Mouse (Mus musculus): ENCODE data around the gene Vps51. TPM values are rescaled to one million over a fixed set of nuclear protein-coding genes. Genes with fewer than 3 reads are reported as not detected.

Vps51 gene
- polyA plus RNA-seq, 1 experiment from 2014 or later, result 66.7 TPM

- H3K9ac ChIP-seq (replicated peaks; ENCODE audit: low read depth, low read length), result no peak overlapping the region
- no peak overlapping the region for H3K4me2 ChIP-seq (replicated peaks; ENCODE audit: low read depth, low read length)
- no peak overlapping the region for H3K4me3 ChIP-seq (ENCODE audit: low read depth, low read length)
- H3K9me3 ChIP-seq (ENCODE audit: control insufficient read depth, low read depth, low read length), result no peaks in the 10 kb centered on the region
- H3K27ac ChIP-seq (ENCODE audit: low read length), result no peak overlapping the region
- WGBS, result 92% methylated on average over 31 of the region's 31 CpGs
- ATAC-seq (ENCODE audit: insufficient number of reproducible peaks, insufficient read depth, low FRiP score, low read depth), result no peak
- peaks cover 8% of the 10 kb centered on the region; the same call in 1 of the 2 replicates for H3K4me1 ChIP-seq (ENCODE audit: control insufficient read depth, insufficient read depth, low read length)
- H3K27me3 ChIP-seq (ENCODE audit: control insufficient read depth, insufficient read depth, low read length), result no peaks in the 10 kb centered on the region
- H3K36me3 ChIP-seq (ENCODE audit: control insufficient read depth, insufficient read depth, low read length), result peaks cover 25% of the 10 kb centered on the region
These were observed 6.3 kb downstream of the Vps51 start for GRCm38 (mm10) chr19:6070571-6071250.

- H3K9me3 ChIP-seq (ENCODE audit: control insufficient read depth, low read depth, low read length), result no peaks in the 10 kb centered on the region
- H3K4me3 ChIP-seq (ENCODE audit: low read depth, low read length), result no peak overlapping the region
- H3K9ac ChIP-seq (replicated peaks; ENCODE audit: low read depth, low read length), result no peak overlapping the region
- no peak overlapping the region for H3K27ac ChIP-seq (ENCODE audit: low read length)
- H3K36me3 ChIP-seq (ENCODE audit: control insufficient read depth, insufficient read depth, low read length), result peaks cover 18% of the 10 kb centered on the region
- H3K27me3 ChIP-seq (ENCODE audit: control insufficient read depth, insufficient read depth, low read length), result no peaks in the 10 kb centered on the region
- H3K4me1 ChIP-seq (ENCODE audit: control insufficient read depth, insufficient read depth, low read length), result peaks cover 8% of the 10 kb centered on the region; the same call in 1 of the 2 replicates
- no peak for ATAC-seq (ENCODE audit: insufficient number of reproducible peaks, insufficient read depth, low FRiP score, low read depth)
- WGBS, result 92% methylated on average over 10 of the region's 10 CpGs
- no peak overlapping the region for H3K4me2 ChIP-seq (replicated peaks; ENCODE audit: low read depth, low read length)
These were observed 7.2 kb downstream of the Vps51 start for GRCm38 (mm10) chr19:6069851-6070250.

GRCm38 (mm10) chr19:6068951-6069350 lies 8.1 kb downstream of the Vps51 start:
- Histone ChIP-seq H3K4me2 (replicated peaks; ENCODE audit: low read depth, low read length) (no peak overlapping the region), H3K9me3 (ENCODE audit: control insufficient read depth, low read depth, low read length) (no peaks in the 10 kb centered on the region), H3K27ac (ENCODE audit: low read length) (no peak overlapping the region), H3K4me1 (ENCODE audit: control insufficient read depth, insufficient read depth, low read length) (peaks cover 8% of the 10 kb centered on the region; the same call in 1 of the 2 replicates), H3K4me3 (ENCODE audit: low read depth, low read length) (no peak overlapping the region), H3K36me3 (ENCODE audit: control insufficient read depth, insufficient read depth, low read length) (peaks cover 14% of the 10 kb centered on the region), H3K9ac (replicated peaks; ENCODE audit: low read depth, low read length) (no peak overlapping the region), H3K27me3 (ENCODE audit: control insufficient read depth, insufficient read depth, low read length) (no peaks in the 10 kb centered on the region)
- 68% methylated on average over 4 of the region's 4 CpGs for WGBS
- ATAC-seq (ENCODE audit: insufficient number of reproducible peaks, insufficient read depth, low FRiP score, low read depth), result no peak

- Histone ChIP-seq H3K9me3 (ENCODE audit: control insufficient read depth, low read depth, low read length) (no peaks in the 10 kb centered on the region), H3K9ac (replicated peaks; ENCODE audit: low read depth, low read length) (peak within 1 kb of the TSS; percentile 40), H3K4me3 (ENCODE audit: low read depth, low read length) (peak within 1 kb of the TSS; percentile 38), H3K4me2 (replicated peaks; ENCODE audit: low read depth, low read length) (peak within 1 kb of the TSS; percentile 85), H3K36me3 (ENCODE audit: control insufficient read depth, insufficient read depth, low read length) (peaks cover 9% of the 10 kb centered on the region), H3K27me3 (ENCODE audit: control insufficient read depth, insufficient read depth, low read length) (no peaks in the 10 kb centered on the region), H3K27ac (ENCODE audit: low read length) (peak within 1 kb of the TSS; percentile 74), H3K4me1 (ENCODE audit: control insufficient read depth, insufficient read depth, low read length) (peaks cover 8% of the 10 kb centered on the region)
- peak; percentile 94 for ATAC-seq (ENCODE audit: insufficient number of reproducible peaks, insufficient read depth, low FRiP score, low read depth)
- 8% methylated on average over 33 of the region's 33 CpGs for WGBS
These were observed 9.2 kb downstream of the Vps51 start, which contains the start of gene Tm7sf2 for GRCm38 (mm10) chr19:6067724-6068415. Gene Tm7sf2, minus strand, starts transcription at chr19:6068373.

- WGBS, result 1% methylated on average over 30 of the region's 30 CpGs
These were observed 9.9 kb downstream of the Vps51 start for GRCm38 (mm10) chr19:6067011-6067723.

GRCm38 (mm10) chr19:6066571-6066970 lies 10.5 kb downstream of the Vps51 start:
- ATAC-seq (ENCODE audit: insufficient number of reproducible peaks, insufficient read depth, low FRiP score, low read depth), result no peak
- Histone ChIP-seq H3K36me3 (ENCODE audit: control insufficient read depth, insufficient read depth, low read length) (peaks cover 9% of the 10 kb centered on the region), H3K27ac (ENCODE audit: low read length) (peak overlapping the region; percentile 49; the same call in 1 of the 2 replicates), H3K9me3 (ENCODE audit: control insufficient read depth, low read depth, low read length) (no peaks in the 10 kb centered on the region), H3K4me2 (replicated peaks; ENCODE audit: low read depth, low read length) (peak overlapping the region; percentile 85), H3K9ac (replicated peaks; ENCODE audit: low read depth, low read length) (no peak overlapping the region), H3K4me1 (ENCODE audit: control insufficient read depth, insufficient read depth, low read length) (peaks cover 18% of the 10 kb centered on the region), H3K27me3 (ENCODE audit: control insufficient read depth, insufficient read depth, low read length) (no peaks in the 10 kb centered on the region), H3K4me3 (ENCODE audit: low read depth, low read length) (peak overlapping the region; percentile 38)
- WGBS, result 25% methylated on average over 5 of the region's 5 CpGs

More at GRCm38 (mm10) chr19:6067011-6067723, 9.9 kb downstream of the Vps51 start:
- no peaks in the 10 kb centered on the region for H3K27me3 ChIP-seq (ENCODE audit: control insufficient read depth, insufficient read depth, low read length)
- no peaks in the 10 kb centered on the region for H3K9me3 ChIP-seq (ENCODE audit: control insufficient read depth, low read depth, low read length)
- H3K4me3 ChIP-seq (ENCODE audit: low read depth, low read length), result peak overlapping the region; percentile 38
- peaks cover 9% of the 10 kb centered on the region for H3K36me3 ChIP-seq (ENCODE audit: control insufficient read depth, insufficient read depth, low read length)
- H3K27ac ChIP-seq (ENCODE audit: low read length), result peak overlapping the region; percentile 49; the same call in 1 of the 2 replicates
- H3K9ac ChIP-seq (replicated peaks; ENCODE audit: low read depth, low read length), result peak overlapping the region; percentile 40
- ATAC-seq (ENCODE audit: insufficient number of reproducible peaks, insufficient read depth, low FRiP score, low read depth), result peak; percentile 51; the same call in 1 of the 2 replicates
- peaks cover 15% of the 10 kb centered on the region for H3K4me1 ChIP-seq (ENCODE audit: control insufficient read depth, insufficient read depth, low read length)
- H3K4me2 ChIP-seq (replicated peaks; ENCODE audit: low read depth, low read length), result peak overlapping the region; percentile 85

GRCm38 (mm10) chr19:6063081-6063480 lies 13.9 kb downstream of the Vps51 start:
- H3K4me3 ChIP-seq (ENCODE audit: low read depth, low read length), result no peak overlapping the region
- no peak overlapping the region for H3K4me2 ChIP-seq (replicated peaks; ENCODE audit: low read depth, low read length)
- H3K27ac ChIP-seq (ENCODE audit: low read length), result no peak overlapping the region

GRCm38 (mm10) chr19:6062418-6062817 lies 14.6 kb downstream of the Vps51 start:
- Histone ChIP-seq H3K36me3 (ENCODE audit: control insufficient read depth, insufficient read depth, low read length) (peaks cover 13% of the 10 kb centered on the region), H3K9ac (replicated peaks; ENCODE audit: low read depth, low read length) (peak overlapping the region; percentile 95), H3K4me1 (ENCODE audit: control insufficient read depth, insufficient read depth, low read length) (peaks cover 24% of the 10 kb centered on the region), H3K27me3 (ENCODE audit: control insufficient read depth, insufficient read depth, low read length) (no peaks in the 10 kb centered on the region), H3K4me2 (replicated peaks; ENCODE audit: low read depth, low read length) (peak overlapping the region; percentile 99), H3K9me3 (ENCODE audit: control insufficient read depth, low read depth, low read length) (no peaks in the 10 kb centered on the region), H3K27ac (ENCODE audit: low read length) (no peak overlapping the region), H3K4me3 (ENCODE audit: low read depth, low read length) (peak overlapping the region; percentile 79)
- no peak for ATAC-seq (ENCODE audit: insufficient number of reproducible peaks, insufficient read depth, low FRiP score, low read depth)
- 36% methylated on average over 5 of the region's 5 CpGs for WGBS

More at GRCm38 (mm10) chr19:6063081-6063480, 13.9 kb downstream of the Vps51 start:
- 92% methylated on average over 6 of the region's 6 CpGs for WGBS
- H3K27me3 ChIP-seq (ENCODE audit: control insufficient read depth, insufficient read depth, low read length), result no peaks in the 10 kb centered on the region
- 0 out of 2 replicates have a peak overlapping the region, but pooled peaks have one; percentile 95 for H3K9ac ChIP-seq (replicated peaks; ENCODE audit: low read depth, low read length)
- peaks cover 24% of the 10 kb centered on the region for H3K4me1 ChIP-seq (ENCODE audit: control insufficient read depth, insufficient read depth, low read length)
- no peak for ATAC-seq (ENCODE audit: insufficient number of reproducible peaks, insufficient read depth, low FRiP score, low read depth)
- no peaks in the 10 kb centered on the region for H3K9me3 ChIP-seq (ENCODE audit: control insufficient read depth, low read depth, low read length)
- peaks cover 13% of the 10 kb centered on the region for H3K36me3 ChIP-seq (ENCODE audit: control insufficient read depth, insufficient read depth, low read length)

Measured in stomach, embryonic 14.5 days (tissue).